Mouse (Mus musculus) liver, adult (tissue): Measurements from ENCODE around the gene Me3.

ENCODE experiments used
- GATA4 ChIP-seq: IDR thresholded peaks from 2 replicates; pipeline ENCODE4 v1.6.1; 2014; ENCODE audit warnings: mild to moderate bottlenecking, low read length; ENCODE audit not compliant: insufficient replicate concordance

Gene Me3

DNA sequence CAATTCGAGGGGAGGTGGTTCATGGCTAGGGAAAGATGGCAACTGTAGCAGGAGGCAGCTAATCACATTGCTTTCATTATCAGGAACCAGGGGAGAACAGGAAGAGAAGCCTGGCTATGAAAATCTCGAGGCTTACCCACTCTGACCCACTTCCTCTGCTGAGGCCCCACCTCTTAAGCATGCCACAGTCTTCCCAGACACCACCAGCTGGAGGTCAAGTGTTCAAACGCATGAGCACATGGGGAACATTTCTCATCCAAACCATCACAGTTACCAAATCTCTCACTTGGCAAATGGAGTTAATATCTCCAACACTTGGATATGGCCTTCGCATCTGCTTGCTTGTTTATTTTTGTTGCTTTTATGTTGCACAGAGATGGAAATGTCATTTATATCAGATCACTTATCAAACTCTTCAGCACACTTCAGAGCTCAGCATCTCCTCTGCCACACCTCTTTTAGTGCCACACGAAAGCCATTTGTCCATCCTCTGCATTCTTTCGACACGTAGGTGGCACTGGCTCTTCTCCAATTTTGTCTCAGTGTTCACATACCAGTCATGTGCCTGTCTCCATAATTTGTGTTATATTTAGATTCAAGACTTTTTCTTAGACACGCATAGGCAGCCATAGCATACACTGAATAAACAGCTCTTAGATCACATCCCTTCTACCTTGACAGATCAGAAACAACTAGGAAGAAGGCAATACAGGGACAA, 8.9 kb downstream of the Me3 start:
- no peak for TF ChIP-seq GATA4

DNA sequence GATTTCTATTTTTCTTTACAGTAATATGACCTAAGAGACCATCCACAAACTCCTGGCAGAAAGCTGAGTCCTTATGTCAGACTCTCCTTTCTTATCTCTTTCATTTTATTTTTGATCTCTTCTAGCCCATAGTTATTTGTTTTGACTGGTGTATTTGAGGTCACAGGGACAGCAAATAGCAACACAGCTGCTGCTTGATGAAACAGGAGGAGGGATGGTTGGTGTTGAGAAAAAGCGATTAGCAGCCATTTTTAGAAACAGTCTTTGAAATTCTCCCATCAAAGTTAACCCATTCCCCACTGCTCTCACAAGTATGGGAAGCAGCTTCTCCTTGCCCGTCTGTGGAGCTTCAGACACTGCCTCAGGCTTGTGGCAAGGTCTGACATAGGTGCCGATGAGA, 12.8 kb downstream of the Me3 start:
- no peak for TF ChIP-seq GATA4

DNA sequence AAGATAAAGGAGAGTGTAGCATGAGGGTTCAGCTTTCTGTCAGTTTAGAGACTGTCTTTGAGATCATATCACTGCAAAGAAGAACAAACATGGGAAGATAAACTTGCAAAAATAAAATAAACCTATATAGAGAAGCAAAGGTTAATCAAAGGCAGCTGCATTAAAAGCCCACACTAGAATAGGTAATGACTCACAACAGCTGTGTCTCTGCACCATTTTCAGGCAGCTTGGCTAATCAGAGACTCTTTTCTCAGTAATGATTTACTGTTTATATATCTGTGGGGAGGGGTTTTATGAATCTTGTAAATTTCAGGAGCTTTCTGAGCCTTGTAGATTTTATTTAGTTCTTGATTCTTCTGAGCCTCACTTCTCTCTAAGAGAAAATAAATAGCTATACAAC, 15.7 kb downstream of the Me3 start:
- TF ChIP-seq GATA4, result no peak

DNA sequence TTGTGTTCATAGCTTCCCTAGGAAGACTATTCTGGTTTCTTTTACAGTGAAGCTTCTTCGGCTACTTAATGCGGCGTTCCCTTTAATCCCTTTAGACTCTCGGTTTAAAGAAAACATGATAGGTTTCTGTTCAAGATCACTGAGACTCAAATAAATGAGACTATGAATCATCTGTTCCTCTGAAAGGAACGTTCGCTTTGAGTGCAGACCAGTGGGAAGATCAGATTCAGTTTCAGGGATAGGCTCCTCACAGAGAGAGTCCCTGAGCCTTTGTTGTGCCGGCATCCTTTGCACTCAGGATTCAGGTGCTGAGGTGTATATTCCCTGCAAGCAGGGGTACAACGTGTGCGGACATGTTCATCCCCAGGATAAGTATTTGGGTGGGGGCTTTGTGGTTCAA, 25.0 kb downstream of the Me3 start:
- no peak for TF ChIP-seq GATA4

DNA sequence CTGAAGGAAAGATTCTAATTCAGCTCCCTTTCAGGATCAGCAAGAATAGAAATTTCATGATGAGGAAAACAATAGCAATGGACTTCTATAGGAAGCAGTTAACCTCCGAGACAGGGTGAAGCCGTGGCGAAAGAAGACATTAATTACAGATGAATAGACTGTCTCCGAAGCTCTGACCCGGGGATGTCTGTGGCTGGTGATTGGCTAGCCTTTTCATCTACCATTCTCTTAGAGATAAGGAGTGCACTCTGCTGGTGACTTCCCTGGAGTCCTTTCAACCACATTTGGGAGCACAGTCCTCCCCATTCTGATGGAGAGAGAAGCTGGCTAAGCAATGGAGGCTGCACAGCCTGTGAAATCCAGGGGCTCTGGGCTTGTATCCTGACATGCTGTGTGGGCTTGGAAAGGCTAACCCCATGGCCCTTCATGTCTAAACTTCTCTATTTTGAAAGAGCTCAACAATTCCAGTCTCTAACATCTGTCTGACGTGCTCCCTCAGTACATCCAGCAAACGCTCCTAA, 25.6 kb downstream of the Me3 start:
- TF ChIP-seq GATA4, result no peak

DNA sequence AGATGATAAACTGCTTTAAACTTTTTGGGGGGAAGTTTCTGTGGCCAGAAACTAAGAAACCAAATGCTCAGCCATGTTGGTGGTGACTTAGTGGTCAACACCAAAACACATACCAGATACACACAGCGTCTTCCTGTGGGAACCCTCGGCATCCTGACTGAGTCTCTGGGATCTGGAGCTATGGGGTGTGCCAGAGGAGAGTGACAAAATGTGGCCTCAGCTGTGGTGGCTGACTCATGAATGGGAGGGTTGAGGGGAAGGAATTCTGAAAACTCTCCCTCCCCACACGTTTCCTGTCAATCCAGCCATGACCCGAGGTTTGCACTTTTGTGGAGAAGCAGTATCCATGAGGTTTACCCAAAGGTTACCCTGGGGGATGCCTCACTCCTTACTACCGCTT, 32.0 kb downstream of the Me3 start:
- no peak for TF ChIP-seq GATA4

DNA sequence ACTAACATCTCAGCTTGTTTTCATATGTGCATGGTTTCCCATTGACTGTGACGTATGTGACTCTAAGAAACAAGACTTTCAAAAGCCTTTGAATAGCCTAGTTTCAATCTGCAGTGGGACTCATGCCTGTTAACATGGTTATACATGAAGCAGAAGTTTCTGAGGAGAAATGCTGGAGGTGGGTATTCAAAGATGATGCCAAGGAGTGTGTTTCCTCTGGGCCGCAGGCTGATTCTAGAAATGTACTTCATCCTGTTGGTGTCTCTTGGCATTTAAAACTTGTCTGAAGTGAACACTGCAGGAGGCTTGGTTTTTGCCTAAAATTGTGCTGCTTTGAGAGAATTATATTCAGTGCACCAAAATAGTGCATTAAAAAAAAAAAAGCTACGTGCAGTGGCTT, 34.2 kb downstream of the Me3 start:
- no peak for TF ChIP-seq GATA4

DNA sequence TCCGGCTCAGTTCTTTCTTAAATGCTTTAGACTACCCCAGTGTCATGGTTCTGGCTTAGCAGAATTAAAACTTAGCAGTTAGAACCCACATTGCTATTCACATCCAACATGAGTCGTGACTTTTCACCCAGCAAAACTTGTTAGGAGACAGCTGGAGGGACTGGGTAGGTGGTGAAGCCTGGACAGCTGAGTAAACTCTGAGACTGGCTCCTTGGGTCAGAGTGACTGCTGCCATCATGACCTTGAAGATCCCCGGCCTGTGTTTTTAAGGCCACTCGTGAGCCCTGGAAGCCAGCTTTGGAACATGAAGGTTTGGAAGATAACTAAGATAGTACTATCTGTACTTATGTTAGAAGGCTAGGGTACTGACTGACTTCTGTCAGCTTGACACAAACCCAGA, 35.4 kb downstream of the Me3 start:
- no peak for TF ChIP-seq GATA4

DNA sequence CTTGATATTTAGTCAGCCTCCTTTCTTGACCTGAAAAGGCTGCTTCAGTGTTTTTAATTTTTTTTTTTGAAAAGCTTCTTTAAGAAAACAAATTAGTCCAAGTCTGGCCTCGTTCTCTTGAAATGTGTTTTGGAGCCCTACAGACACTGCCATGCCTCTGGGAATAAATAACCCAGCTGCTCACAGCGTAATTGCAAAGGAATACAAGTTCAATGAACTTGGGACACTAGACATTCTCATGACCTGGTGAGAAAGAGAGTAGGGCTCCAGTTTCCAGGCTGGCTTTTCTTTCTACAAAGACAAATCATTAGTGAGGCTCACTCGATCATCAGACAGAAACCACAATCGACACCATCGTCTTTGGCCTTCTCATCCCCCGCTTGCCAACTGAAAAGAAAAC, 37.3 kb downstream of the Me3 start:
- TF ChIP-seq GATA4, result no peak

DNA sequence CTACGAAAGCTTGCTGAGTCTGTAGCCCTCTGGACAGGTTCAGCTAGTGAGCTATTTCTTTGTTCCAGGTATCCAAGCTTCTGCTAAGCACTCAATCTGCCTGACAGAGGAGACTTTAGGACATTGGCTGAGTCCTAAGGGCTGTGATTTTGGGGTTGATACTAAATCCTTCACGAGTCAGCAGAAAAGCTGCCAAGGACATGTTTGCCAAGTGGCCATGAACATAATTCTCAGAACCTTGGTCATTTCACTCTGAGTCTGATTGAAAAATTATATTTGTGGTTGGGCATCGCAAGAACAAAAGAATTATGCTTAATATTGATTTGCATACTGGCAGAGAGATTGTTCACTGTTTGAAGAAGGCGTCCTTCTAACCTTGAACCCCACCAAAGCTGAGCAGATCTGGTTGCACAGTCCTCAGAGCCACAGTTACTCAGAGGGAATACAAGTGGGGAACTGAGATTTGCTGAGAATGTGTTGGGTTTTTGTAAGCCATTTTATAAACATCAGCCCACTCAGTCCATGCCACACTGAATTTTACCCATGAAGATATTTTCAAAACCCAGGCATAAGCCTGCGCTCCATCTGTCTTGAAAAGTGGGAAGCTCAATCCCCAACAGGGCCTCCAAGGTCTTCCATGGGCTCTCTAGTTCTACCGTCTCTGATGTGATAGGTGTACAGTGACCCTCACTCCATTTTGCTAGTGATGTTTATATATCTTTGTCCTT, 39.1 kb downstream of the Me3 start:
- TF ChIP-seq GATA4, result no peak

DNA sequence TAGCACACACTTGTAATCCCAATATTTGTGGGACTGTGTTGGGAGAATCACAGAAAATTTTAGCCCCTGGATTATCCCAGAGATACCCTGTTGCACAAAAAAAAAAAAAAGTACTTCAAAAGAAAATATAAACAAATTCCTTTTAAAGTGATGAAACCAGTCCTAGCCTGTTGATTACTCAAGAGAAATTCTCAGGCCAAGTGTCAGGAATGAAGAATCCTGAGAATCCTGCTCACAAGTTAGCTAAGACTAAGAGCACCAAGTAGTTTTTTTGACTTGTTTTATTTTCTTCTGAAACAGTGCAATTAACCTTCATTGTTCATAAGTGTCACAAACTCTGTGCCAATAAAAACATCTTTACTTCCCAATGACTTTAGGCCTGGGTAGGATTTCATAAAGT, 44.0 kb downstream of the Me3 start:
- TF ChIP-seq GATA4, result no peak

DNA sequence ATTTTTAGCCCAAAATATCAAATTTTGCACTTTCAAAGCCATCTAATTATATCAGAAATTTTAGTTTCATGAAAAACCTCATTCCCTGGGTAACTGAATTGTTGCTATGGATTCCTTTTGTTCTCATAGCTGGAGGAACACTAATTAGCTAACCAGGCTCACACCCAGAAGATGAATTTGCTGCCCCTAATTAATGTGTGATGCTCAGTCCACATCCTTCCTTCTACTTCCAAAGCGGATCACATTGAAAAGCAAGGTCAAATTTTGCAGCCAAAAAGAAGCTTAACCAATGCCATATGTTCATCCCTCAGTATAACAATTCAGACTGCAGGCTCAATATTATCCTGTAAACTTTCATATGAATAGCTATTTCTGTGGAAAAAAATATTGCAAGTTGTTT, 45.7 kb downstream of the Me3 start:
- TF ChIP-seq GATA4, result no peak

DNA sequence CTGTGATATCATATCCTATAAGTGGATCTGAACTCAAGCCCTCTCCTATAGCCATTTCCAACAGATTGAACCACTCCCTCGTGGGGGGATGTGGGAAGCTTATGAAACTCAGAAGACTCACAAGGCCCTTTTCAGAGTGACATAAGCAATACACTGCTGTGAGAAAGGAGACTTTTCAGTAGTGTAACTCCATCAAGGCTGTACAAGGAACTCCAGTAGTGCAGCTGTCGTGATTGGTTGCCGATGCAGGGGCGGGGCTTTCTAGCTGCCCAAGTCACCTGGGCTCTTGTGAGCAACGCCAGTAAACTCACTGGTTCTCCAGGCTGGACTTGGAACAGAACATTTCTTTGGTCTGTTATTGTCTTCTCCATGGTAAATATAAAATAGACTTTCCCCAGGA, 46.5 kb downstream of the Me3 start:
- no peak for TF ChIP-seq GATA4

DNA sequence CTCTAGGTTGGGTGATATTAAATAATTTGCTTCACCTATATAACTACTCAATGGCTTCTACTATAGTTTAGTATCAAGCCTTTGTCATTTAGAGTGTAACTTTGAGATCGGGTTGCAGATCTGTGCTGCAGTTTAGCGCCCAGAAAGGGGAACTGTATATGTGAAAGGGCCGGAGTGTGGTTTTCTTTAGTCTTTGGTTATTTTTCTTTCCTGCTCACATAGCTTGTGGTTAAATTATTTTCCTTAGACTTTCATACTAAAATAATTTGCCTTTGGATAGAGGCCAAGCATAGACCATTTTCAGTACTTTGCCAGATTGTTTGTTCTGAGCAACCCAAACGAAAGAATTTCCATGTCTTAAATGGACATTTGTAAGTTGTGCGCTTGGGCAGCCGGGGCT, 46.9 kb downstream of the Me3 start:
- no peak for TF ChIP-seq GATA4

DNA sequence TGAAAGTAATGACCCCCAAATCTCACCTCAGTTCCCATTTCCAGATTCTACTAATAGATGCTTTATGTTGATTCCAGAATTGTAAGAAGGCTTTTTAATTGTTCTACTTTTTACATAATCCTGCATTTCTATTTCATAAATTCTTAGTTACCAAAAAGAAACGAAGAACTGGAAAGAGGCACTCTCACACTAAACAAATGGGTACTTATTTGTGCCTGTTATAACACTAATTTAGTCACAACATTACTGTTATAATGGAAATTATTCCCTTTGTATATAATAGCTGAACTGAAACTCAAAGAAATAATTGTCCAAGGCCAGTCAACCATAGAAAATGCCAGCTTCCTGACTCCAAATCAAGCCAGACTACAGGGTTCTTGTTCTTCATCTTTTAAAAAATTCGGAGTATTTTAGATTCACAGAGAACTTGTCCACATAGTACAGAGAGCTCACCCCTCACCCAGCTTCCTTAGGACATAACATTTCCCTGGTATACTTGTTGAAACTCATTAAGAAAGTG, 47.5 kb downstream of the Me3 start:
- no peak for TF ChIP-seq GATA4

DNA sequence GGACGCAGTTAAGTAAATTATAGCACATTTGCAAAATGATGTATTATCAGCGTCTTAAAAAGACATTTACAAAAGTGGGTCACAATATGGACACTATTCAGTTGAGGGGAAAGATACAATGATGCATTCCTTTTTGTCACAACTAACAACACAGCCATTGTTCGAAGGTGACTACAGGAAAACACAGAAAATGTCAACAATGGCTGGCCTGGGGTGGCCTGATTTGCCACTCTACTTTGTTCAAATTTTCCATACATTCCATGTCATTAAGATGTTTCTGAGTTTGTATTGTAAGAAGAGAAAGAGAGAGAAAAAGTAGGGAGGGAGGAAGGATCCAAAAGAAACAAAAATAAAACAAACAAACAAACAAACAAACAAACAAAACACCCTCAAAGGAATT, 48.7 kb downstream of the Me3 start:
- no peak for TF ChIP-seq GATA4

DNA sequence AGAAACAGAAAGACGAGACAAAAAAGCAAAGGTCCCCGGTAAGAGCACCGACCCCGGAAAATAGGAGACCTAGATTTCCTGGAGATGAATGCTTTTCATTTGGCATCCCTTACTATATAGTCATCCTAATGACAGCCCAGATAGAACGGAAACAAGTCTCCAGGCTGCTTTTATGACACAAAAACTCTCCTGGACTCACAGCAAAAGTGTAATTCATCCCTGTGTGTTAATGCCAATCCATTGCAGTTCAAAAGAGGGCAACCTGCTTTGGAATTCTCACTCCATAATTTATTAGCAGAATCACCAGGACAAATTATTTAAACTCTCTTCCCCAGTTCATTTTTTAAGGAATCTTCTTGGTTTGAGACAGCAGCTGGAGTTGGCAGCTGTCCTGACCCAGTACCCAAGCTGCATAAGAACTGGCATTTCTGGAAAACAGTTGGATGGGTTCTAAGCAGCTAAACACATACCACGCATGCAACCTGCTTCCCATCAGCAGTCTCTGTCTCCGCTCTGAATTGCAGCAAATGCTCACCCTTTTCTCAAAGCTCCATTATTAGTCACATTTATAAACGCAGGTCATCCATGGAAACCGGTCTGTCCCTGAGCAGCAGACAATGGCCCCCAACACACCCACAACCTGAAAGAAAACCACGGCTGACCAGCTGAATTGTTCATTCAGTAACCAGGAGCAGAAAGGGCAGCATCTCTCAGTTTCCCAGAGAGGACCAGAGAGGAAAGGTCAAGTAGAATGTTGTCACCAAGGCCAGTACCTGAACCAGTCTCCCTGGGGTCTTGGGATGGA, 49.7 kb downstream of the Me3 start:
- no peak for TF ChIP-seq GATA4
